Mouse (Mus musculus): ENCODE data around the gene Agtrap.
"Not testable (repeated sequence)": the region's sequence is repeated elsewhere in the genome, so short reads cannot be mapped to it uniquely, and the experiment has no call there.

Agtrap gene

GRCm38 (mm10) chr4:148044113-148044512, 43.7 kb downstream of the Agtrap start:
- DNase-seq: peak; percentile 79

- DNase-seq: not testable (repeated sequence)
Measured at GRCm38 (mm10) chr4:148043327-148043726, 44.5 kb downstream of the Agtrap start.

- peak; percentile 44 for DNase-seq
Measured at GRCm38 (mm10) chr4:148041611-148042191, 46.1 kb downstream of the Agtrap start.

GRCm38 (mm10) chr4:148040933-148041610, 46.8 kb downstream of the Agtrap start:
- DNase-seq: peak; percentile 89

- DNase-seq: no peak
Measured at GRCm38 (mm10) chr4:148040029-148040830, 47.6 kb downstream of the Agtrap start.

GRCm38 (mm10) chr4:148039254-148040028, 48.4 kb downstream of the Agtrap start:
- DNase-seq: peak; percentile 59

- DNase-seq: peak; percentile 99
Measured at GRCm38 (mm10) chr4:148038600-148039253, 49.1 kb downstream of the Agtrap start, which contains the start of the genes Clcn6 and Mthfr. TSS of gene Clcn6 (minus strand) at chr4:148038821. TSS of gene Mthfr (plus strand) at chr4:148039077.

- no peak for DNase-seq
Measured at GRCm38 (mm10) chr4:148038079-148038599, 49.7 kb downstream of the Agtrap start.

GRCm38 (mm10) chr4:148035440-148035839, 52.4 kb downstream of the Agtrap start:
- DNase-seq: no peak

- DNase-seq: no peak
Measured at GRCm38 (mm10) chr4:148033858-148034410, 53.9 kb downstream of the Agtrap start.

- DNase-seq: no peak
Measured at GRCm38 (mm10) chr4:148030506-148030905, 57.3 kb downstream of the Agtrap start.

GRCm38 (mm10) chr4:148029297-148029696, 58.5 kb downstream of the Agtrap start:
- DNase-seq: no peak

Measured in liver (tissue).